Mouse (Mus musculus) frontal cortex, adult (tissue): ENCODE results near the gene Fbxo21.

Experiments used
- ATAC-seq: cut with Nextera tagmentation; 2 replicates; pipeline ENCODE4 v1.9.2; 2017; ENCODE audit warnings: mild to moderate bottlenecking, moderate library complexity, mixed read lengths; ENCODE audit not compliant: low TSS enrichment

Gene Fbxo21

DNA sequence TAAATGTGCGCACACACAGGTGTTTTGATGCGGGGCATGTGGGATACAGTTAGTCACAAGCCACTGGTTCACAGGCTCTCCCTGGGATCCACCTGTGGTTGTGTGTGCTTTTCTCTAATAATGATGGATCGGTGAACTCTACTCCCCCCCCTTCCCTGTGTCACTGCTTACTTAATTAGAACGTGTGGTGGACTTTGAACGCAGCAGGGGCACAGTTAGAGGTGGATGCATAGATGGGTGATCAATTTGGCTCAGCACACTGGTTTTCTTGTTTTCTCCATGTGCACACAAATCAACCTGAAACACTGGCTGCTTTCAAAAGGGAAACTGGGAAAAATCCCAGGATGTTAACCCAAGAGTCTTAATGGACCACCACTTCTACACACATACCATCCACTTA lies 2.6 kb downstream of the Fbxo21 start:
- ATAC-seq, result no peak

DNA sequence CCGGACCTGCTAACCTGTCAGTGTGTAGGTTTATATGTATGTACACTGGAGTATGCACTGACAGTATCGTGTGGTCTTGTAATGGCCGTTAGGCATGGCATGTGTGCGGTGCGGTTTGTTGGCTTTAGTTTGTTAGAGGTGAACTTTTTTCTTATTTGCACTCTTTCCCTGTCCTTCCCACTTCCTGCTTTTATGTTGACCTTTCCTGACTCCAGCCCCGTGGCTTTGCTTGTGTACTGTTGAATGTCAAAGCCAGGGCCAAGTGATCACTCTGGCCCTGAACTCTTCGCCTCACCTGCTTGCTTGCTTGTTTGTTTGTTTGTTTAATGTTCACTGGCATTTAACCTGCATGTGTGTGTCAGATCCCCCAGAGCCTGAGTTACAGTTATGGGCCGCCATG lies 4.4 kb downstream of the Fbxo21 start:
- ATAC-seq, result no peak

DNA sequence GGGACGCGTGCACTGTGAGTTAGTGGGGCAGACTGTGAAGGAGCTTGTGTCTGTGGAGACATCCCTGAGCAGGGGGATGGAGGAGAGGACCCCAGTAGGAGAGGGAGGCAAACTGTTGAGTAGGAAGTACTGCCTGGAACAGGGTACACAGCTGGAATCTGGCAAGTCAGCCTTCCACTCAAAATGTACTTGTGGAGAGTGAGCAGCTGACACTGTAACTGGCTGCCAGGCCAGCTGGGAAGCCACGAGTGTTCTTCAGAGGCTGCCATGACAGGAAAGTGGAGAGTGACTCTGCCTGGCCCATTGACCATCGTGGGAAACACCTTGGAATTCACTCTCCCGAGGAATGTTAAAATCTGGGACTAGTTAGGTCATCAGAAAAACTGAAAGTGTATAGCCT lies 5.4 kb downstream of the Fbxo21 start:
- ATAC-seq, result no peak

DNA sequence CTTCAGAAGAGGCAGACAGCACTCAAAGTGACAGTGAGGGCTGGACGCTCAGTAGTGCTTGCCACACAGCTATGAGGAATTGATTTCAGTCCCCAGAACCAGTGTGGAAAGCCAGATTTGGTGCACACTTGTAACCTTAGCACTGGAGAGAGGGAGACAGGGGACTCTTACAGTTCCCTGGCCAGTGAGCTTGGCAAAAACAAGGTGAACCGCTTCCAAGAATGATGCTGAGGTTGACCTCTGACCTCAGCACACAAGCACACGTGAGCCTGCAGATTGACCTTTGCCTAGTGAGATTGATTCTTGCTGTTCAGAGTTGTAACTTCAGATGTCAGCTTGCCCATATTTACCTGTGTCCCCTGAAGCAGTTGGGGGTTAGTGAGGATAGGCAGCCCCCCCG lies 9.8 kb downstream of the Fbxo21 start:
- no peak for ATAC-seq

DNA sequence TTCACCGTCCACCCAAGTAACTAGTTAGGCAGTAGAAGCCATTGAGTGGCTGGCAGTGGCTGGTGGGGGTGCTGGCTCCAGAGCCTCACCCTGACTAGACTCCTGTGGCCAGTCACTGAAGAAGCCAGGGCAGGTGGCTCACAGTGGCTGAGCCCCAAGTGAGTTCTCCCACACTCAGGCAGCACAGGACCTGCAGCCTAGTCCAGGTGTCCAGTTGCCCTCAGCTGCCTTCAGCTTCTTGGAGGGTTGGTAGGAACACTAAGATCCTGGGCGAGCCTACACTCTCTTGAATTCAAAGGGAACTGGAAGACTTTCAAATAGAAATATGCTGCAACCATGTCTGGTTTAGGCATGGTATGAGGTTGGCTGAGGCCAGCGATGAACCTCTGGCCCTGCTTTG lies 11.4 kb downstream of the Fbxo21 start:
- ATAC-seq, result no peak

DNA sequence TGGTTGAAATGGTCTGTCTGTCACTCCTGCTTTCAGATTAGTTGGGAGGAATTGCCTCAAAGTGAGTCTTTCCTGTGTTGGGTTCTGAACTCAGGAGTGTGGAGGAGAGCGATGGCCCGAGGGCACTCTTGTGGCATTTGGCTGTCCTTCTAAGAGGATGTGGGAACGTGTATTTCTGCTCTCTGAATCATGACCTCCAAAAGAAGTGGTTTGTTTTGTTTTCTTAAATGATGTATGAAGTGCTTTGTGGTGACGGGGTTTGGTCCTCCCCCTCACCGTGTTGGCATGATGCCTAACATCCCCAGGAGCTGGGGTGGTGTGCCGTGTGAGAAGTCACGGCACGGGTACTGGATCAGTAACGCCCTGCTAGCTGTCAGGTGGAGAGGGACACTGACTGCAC lies 11.8 kb downstream of the Fbxo21 start:
- no peak for ATAC-seq

DNA sequence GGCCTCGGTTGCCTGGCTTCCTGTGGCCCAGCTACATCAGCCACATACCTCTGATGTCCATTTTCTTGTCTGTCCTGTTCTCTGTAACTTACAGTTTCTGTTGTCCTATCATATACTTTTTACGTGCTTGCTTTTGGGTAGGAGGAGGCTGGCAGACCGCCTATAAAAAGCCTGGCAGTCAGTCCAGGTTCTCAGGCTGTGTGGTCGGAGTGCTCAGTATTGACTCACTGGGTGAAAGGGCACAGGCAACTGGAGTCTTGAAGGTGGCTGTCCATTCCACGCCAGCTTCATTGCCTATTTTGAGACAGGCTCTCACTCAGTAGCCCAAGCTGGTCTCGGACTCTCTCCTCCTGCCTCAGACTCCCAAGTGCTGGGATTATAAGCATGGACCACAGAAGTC lies 13.2 kb downstream of the Fbxo21 start:
- no peak for ATAC-seq

DNA sequence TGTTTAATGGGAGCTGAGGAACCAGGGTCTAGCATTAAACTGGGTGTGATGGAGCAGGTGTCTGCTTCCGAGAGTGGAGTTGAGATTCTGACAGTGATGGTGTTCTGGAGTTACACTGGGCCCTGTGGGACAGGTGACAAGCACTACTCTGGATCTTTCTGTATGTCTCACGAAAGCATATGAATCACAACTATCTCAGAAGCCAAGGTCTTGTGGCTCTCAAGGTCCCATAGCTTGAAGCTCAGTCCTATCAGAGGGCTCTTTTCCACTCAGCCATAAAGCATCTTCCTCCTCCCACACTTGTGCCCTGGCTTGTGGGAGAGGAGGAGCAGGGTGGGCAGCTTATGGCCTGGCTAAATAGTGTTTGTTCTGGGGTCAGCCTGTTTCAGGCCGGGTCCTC lies 14.4 kb downstream of the Fbxo21 start:
- no peak for ATAC-seq

DNA sequence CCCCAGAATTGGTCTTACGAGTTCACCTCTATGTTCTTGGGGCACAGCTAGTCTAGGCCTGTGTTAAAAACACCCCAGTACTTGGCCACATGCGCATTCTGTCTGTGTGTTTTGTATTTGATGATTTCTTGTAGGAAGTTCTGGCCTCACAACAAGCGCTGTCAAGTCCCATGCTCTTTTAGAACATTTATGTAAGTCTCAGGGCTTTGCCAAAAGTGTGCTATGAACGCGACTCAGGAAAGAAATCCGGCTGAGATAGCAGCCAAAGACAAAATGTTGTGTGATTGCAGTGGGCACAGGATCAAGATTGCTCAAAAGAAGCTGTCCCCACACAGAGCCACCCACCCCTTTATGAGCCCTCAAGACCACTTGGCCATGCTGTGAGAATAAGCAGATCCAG lies 17.0 kb downstream of the Fbxo21 start:
- peak; percentile 50 for ATAC-seq

DNA sequence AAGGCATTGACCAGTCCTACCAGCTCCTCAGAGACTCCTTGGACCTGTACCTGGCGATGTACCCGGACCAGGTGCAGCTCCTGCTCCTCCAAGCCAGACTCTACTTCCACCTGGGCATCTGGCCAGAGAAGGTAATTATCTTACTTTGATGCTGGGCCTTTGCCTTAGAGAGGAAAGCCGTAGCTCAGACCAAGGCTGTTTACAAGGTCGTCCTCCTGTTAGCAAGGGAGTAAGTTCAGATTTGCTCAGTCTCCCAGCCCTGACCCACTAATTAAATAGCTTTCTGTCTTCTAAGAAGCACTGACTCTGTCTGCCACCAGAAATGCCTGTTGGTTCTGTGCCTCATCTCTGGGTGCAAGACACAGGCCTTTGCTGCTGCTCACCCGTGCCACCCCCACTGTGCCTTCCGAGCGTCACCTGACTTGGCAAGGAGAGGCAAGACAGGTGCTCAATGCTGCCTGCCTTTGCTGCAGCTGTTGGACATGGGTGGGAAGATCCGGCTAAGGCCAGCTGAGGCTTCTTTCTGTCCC lies 18.9 kb downstream of the Fbxo21 start:
- ATAC-seq, result no peak

DNA sequence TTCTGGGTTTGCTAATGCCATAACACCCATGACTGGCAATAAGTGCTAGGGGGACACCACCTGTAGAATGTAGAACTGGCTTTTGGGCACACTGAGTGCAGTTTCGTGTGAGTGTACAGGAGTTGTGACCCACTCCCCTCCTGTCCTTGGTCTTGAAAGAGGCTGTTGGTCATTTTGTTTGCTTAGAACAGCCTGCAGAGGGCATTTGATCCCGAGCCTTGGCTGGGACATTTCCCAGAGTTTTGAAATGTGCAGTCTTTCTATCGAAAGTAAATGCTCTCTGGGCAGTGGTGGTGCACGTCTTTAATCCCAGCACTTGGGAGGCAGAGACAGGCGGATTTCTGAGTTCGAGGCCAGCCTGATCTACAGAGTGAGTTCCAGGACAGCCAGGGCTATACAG lies 19.4 kb downstream of the Fbxo21 start:
- no peak for ATAC-seq

DNA sequence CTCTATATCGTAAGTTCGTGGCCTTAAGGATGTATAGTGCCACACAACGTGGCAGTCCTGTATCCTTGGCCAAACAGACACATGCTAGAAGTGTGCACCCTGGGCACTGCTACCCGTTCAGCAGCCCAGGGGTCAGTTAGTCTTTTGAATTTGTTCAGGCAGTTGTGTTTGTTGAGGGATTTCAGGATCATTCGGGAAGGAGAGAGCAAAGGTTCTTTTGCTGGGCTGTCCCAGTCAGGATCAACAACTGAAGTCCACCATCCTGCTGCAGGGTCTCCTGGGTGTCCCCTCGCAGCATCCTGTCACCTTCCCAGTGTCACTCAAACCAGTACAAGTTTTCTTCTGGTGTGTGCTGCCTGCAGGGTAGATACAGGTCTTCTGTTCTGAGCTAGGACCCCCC lies 20.1 kb downstream of the Fbxo21 start:
- no peak for ATAC-seq

DNA sequence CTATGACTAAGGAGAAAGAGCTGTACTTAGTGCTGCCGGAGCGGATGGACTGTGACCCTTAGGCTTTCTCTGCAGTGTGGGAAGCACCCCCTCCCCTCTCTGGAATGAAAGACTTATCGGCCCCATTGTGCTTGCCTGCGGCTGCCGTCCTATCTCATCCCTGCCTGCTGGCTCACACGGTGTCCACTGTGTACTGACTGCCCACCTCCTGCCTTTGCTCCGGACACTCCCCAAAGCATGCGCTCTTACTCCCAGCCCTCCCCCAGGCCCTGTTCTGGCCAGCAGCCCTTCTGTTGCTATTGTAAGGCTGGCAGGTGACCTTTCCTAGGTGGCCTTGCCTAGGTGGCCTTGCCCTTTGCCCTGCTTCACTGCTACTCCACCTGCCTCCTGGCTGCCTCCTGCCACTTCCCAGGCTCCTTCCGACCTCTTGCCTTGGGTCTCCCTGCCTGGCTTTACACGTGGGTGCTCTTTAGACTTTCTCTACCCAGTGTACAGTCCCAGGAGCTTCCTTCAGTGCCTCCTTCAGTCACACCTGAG lies 21.0 kb downstream of the Fbxo21 start:
- ATAC-seq, result no peak

DNA sequence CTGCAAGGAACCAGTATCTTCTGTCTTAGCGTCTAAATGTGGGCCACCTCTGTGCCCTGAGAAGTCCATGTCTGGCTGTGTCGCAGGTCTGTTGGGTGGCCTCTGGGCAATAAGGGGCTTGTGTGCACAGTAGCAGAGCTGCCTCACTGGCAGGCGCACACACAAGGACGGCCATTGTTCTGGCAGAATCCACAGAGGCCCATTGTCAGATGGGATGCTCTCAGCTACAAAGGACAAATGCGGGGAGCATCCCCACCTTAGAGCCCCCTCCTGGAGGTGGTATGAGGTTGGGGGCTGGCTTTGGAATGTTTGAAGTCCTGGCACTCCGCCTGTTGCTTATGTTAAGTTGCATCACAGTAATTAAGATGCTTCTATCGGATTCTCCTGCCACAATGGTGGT lies 22.5 kb downstream of the Fbxo21 start:
- ATAC-seq, result 0 out of 2 replicates have a peak, but pooled peaks have one; percentile 8

DNA sequence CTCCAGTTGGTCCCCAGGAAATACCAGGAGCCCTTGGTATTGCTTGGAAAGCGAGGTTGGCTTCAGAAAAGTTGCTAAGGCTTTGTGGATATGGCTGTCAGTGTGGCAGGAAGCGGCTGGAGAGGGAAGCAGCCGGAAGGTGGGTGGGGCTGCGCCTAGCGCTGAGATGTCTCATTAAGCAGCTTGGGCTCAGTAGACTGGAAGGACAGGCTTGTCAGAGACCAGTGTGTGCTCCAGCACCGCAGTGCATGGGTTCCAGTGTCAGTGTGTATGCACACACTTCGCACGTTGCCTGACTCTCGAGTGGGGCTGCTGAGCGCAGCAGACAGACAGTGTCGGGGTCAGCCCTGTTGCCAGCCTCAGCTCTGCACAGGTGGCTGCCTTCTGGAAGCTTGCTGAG lies 23.1 kb downstream of the Fbxo21 start:
- ATAC-seq, result peak; percentile 51

DNA sequence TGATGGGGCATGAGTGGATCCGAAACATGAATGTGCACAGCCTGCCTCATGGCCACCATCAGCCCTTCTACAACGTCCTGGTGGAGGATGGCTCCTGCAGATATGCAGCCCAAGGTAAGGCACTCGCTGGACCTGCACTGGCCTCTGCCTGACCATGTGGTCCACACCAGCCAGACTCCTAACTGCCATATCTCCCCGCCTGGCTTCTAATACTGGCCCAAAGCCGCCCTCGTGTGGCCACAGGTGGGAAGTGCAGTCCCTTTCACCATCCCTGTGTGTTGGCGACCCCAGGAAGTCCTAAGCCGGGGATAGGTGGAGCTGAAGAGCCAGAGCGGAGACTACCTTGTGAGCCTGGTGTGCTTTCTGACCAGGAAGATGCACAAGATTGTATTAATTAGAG lies 25.5 kb downstream of the Fbxo21 start:
- ATAC-seq, result 0 out of 2 replicates have a peak, but pooled peaks have one; percentile 25

DNA sequence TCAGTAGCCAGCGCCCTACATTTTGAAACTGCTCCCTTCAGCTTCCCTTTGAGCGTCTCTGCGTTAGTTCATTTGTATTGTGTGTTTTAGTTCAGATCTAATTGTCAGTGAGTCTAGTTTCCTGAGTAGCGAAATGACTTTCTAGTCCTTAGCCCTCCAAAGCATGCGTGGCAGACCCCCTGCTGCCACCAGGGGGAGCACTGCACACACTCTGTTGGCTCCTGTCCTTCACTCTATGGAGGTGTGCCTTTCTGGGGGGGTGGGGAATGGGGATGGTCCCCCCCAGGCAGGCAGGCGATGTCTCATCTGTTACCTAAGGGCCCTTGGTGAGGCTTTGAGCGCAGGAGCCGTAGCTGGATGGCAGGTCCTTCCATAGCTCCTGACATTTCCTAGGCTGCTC lies 28.1 kb downstream of the Fbxo21 start:
- peak; percentile 49 for ATAC-seq

DNA sequence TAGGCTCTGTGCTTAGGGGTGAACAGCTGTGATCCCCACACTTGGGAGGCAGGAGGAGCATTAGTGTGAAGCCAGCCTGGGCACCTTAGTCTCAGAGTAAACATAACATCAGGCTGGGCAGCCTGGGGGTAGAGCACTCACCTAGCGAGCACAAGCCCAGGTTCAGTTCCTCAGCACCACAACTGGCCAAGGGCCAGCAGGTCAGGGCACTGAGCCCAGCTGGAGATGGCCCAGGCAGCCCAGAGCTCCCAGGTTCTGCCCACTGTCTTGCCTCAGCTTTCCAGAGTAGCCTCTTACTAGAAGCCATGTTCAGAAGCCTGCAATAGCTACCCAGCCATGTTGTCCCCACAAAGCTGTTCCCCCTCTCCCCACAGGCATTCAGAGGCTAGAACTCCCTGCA lies 29.2 kb downstream of the Fbxo21 start:
- ATAC-seq, result no peak

DNA sequence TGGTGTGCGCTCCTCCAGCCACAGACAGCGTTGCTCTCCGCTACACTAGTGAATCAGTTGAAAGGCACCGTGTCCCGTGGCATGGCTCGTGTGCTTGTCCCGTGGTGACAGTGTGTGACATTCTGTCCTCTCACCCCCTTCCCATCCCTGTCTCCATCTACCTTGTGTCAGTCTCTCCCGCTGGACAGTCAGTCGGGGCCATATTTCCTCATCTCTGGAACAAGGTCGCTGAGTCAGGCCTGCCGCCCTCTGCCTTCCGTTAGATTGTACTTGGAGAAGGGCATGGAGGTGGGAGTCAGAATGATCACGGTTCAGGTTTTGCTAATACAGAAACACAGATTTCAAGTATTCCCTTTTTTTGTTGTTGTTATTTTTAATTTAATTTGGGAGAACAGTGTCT lies 31.8 kb downstream of the Fbxo21 start:
- ATAC-seq, result no peak

DNA sequence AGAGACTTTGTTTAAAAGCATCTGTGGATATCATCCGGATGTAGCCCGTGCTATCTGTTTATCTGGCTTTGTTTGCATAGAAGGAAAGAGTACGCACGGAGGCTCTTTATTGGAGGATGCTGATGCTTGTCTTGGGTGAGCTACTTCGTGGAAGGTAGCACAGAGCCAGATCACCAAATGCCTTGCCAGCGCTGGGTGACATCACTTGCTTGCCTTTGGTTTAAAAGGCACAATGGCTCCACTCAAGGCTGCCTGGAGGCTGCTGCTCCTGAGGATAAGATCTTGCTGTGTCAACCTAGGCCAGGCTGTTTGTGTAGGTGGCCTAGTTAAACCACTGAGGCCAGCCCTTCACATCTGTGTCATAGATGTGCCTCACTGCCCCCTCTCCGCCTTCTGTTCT lies 34.3 kb downstream of the Fbxo21 start:
- ATAC-seq, result peak; percentile 39; the same call in 1 of the 2 replicates

DNA sequence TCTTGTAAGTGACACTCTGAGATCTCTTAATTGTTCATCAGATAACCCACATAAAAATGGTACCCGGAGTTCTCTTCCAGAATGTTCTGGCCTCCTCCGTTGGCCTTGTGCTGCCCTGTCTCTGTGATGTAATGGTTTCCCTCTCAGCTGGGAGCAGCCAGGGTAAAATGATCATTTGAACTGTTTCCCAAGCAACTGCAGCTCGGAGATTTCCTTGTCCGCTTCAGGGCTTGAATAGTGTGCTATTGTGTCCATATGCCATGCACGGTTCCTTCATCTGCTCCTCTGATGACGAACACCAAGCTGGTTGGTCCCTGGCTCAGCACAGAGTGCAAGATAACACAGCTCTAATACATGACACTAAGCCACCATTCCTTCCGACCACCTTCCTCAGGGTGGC lies 35.3 kb downstream of the Fbxo21 start:
- ATAC-seq, result no peak

DNA sequence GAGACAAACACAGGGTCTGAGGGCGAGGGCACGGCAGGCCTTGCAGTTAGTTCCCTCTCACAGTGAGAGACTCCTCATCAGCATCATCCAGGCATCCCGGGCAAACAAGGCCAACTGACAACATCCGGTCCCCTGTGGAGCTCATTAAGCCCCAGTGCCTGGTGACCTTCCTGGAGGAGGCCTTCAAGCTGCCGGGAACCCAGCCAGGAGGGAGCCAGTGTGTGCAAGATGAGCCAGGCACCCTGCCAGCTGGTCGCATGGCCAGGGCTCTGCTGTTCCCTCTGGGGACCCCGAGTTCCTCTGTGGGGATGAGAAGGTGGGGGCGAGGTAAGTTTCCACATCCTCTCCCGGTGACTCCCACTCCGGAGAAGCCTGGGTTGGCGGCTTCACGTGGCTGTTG lies 38.5 kb downstream of the Fbxo21 start:
- peak; percentile 24; the same call in 1 of the 2 replicates for ATAC-seq

DNA sequence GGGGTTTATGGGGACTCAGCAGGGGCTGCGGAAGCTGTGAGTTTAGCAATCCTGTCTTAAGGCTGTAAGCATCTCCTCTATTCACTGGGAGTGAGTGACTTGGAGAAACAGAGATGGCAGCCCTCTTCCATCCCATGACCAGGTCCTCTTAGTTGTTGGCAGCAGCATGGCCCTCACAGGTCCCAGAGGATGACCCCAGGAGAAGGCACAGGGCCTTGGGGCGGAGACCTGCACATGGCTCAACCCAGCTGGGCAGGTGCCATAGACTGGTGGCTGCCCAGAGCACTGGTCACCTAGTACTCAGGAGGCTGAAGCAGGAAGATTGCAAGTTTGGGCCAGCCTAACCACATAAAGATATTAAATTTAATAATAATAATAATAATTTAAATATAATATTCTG lies 39.1 kb downstream of the Fbxo21 start:
- no peak for ATAC-seq

DNA sequence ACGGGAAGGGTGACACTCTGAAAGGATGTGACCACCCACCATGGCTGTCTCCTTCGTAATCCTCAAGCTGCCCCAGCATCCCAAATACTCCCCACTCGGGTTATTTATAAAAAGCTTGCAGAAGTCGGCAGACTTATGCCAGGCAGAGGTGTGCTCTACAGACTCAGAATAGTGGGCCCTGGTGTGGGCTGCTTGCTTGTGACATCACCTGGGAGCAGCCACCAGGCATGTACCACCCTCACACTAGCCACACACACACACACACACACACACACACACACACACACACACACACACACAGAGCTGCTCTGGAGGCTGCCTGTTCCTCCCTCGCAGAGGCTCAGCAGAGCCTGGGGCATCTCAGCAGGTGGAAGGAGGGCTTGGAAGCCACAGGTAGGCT lies 41.0 kb downstream of the Fbxo21 start:
- ATAC-seq, result peak; percentile 39; the same call in 1 of the 2 replicates
